In genomic region chr13:92915221-92915839, GRCm38 (mm10) we compare ENCODE assay signal across 17 mouse cellular contexts.
DNase-seq lines count a peak whose midpoint lies in the region; ATAC-seq and TF ChIP-seq lines count a peak whose summit lies in the region.
"Had no signal": no experiment of that assay in that cellular context is flagged by ENCODE, and none has a peak within 500 bp of the region (broad histone marks: within the 10 kb centered on the region; RNA-seq: fewer than 3 reads in every experiment).

No protein-coding gene starts in this region.

- no peak overlapping the region for H3K4me3 ChIP-seq in layer of hippocampus, adult 2 months
- H3K4me3 ChIP-seq: hindbrain, embryonic 10.5 days; limb, embryonic 13.5 days; liver, embryonic 15.5 days; myocyte had no signal

- no peak for DNase-seq in cerebellum, postnatal 4 days (ENCODE audit: low spot score in 2 of 2)
- no peak for DNase-seq in layer of hippocampus, adult 2 months (ENCODE audit: low spot score in 2 of 2)
- no peak for DNase-seq in layer of hippocampus, postnatal 36 days
- DNase-seq in cerebellum, postnatal 25 days, result peak; percentile 68 to 81
- DNase-seq in heart, postnatal 4 days, result peak; percentile 29
- no peak for DNase-seq in urinary bladder, adult 2 months (ENCODE audit: low spot score)
- DNase-seq: adrenal gland, postnatal 14 days; lung, postnatal 14 days; right cerebral cortex, adult 18-20 months; thymus, postnatal 14 days had no signal

- ATAC-seq in cerebellum, adult (ENCODE audit: insufficient number of reproducible peaks, low FRiP score, low TSS enrichment), result peak; percentile 93
- ATAC-seq in megakaryocyte-erythroid progenitor cell, adult 5-6 weeks (replicated peaks; ENCODE audit: low FRiP score, low TSS enrichment, poor library complexity, severe bottlenecking), result no peak
- ATAC-seq: inflammation-experienced regulatory T-cells, adult 6 months had no signal

- TF ChIP-seq CTCF in layer of hippocampus, adult 2 months (conservative IDR thresholded peaks at IDR 0.05), result no peak

- H3K27ac ChIP-seq in layer of hippocampus, adult 2 months, result peak overlapping the region; percentile 76
- H3K27ac ChIP-seq: hindbrain, embryonic 10.5 days; limb, embryonic 13.5 days; liver, embryonic 15.5 days had no signal

Comparison
In these comparisons a context has a peak if more than half of its experiments do, and no peak if none do; other contexts are left out.
1. DNase-seq: peak in cerebellum, postnatal 25 days (2 of 2) and heart, postnatal 4 days (single experiment); none in cerebellum, postnatal 4 days (0 of 2), layer of hippocampus, adult 2 months (0 of 2), layer of hippocampus, postnatal 36 days (0 of 2) and urinary bladder, adult 2 months (single experiment).